Mouse (Mus musculus): ENCODE results near the gene Six5. TPM values are rescaled to one million over a fixed set of nuclear protein-coding genes. Genes with fewer than 3 reads are reported as not detected.
A peak's percentile ranks its signal among the peaks of the same experiment; 100 is the strongest.

Gene Six5
- 1.8 and 3.8 TPM in 2 replicates for total RNA-seq (2014; fragmentation: Nextera tagmentation)
- 2.6 and 3.6 TPM in 2 replicates for total RNA-seq (2017)
- polyA plus RNA-seq (2012), result 9.2 and 9.9 TPM in 2 replicates

- Histone ChIP-seq H3K36me3 (replicated peaks) (peaks cover 56% of the 10 kb centered on the region), H3K27me3 (ENCODE audit: insufficient read depth, low read length) (peaks cover 23% of the 10 kb centered on the region), H3K9me3 (replicated peaks) (no peaks in the 10 kb centered on the region), H3K4me1 (ENCODE audit: insufficient read depth, low read depth, low read length) (peaks cover 51% of the 10 kb centered on the region), H3K4me3 (ENCODE audit: low read depth, low read length) (peak within 1 kb of the TSS; percentile 75)
- TF ChIP-seq GATA2 (IDR thresholded peaks at IDR 0.05; ENCODE audit: borderline replicate concordance, low read depth, low read length) (no peak), POLR2AphosphoS5 (IDR thresholded peaks at IDR 0.05; ENCODE audit: insufficient replicate concordance, low read depth, low read length) (no peak), TAL1 (conservative IDR thresholded peaks at IDR 0.05; ENCODE audit: low read depth, low read length) (no peak), GATA1 (IDR thresholded peaks at IDR 0.05; ENCODE audit: borderline replicate concordance, low read length) (no peak)
- no peak for ATAC-seq (ENCODE audit: extremely low read depth, insufficient number of reproducible peaks, low FRiP score, poor library complexity, severe bottlenecking)
- no peak for DNase-seq (ENCODE audit: low spot score)
Observed at GRCm38 (mm10) chr7:19094471-19094825, at the start of gene Six5. Six5 (plus strand) TSS chr7:19094594.

GRCm38 (mm10) chr7:19044616-19045015 is 49.8 kb upstream of the Six5 start:
- no peak for TF ChIP-seq TAL1 (conservative IDR thresholded peaks at IDR 0.05; ENCODE audit: low read depth, low read length)
- H3K27me3 ChIP-seq (ENCODE audit: insufficient read depth, low read length), result no peaks in the 10 kb centered on the region
- H3K4me1 ChIP-seq (ENCODE audit: insufficient read depth, low read depth, low read length), result no peaks in the 10 kb centered on the region
- no peak for ATAC-seq (ENCODE audit: extremely low read depth, insufficient number of reproducible peaks, low FRiP score, poor library complexity, severe bottlenecking)
- H3K9me3 ChIP-seq (replicated peaks), result no peaks in the 10 kb centered on the region
- no peak for DNase-seq (ENCODE audit: low spot score)
- peaks cover 99% of the 10 kb centered on the region for H3K36me3 ChIP-seq (replicated peaks)
- no peak overlapping the region for H3K4me3 ChIP-seq (ENCODE audit: low read depth, low read length)

- Histone ChIP-seq H3K4me1 (ENCODE audit: insufficient read depth, low read depth, low read length) (no peaks in the 10 kb centered on the region), H3K4me3 (ENCODE audit: low read depth, low read length) (no peak overlapping the region), H3K27me3 (ENCODE audit: insufficient read depth, low read length) (no peaks in the 10 kb centered on the region), H3K9me3 (replicated peaks) (no peaks in the 10 kb centered on the region), H3K36me3 (replicated peaks) (peaks cover 99% of the 10 kb centered on the region)
- DNase-seq (ENCODE audit: low spot score) (no peak), ATAC-seq (ENCODE audit: extremely low read depth, insufficient number of reproducible peaks, low FRiP score, poor library complexity, severe bottlenecking) (no peak)
- TF ChIP-seq GATA2 (IDR thresholded peaks at IDR 0.05; ENCODE audit: borderline replicate concordance, low read depth, low read length) (no peak), CTCF (IDR thresholded peaks at IDR 0.05; ENCODE audit: low read depth, low read length) (no peak), POLR2AphosphoS5 (IDR thresholded peaks at IDR 0.05; ENCODE audit: insufficient replicate concordance, low read depth, low read length) (no peak), GATA1 (IDR thresholded peaks at IDR 0.05; ENCODE audit: borderline replicate concordance, low read length) (no peak), TAL1 (conservative IDR thresholded peaks at IDR 0.05; ENCODE audit: low read depth, low read length) (no peak)
Observed at GRCm38 (mm10) chr7:19046286-19047069, 47.9 kb upstream of the Six5 start.

- no peak overlapping the region for H3K4me3 ChIP-seq (ENCODE audit: low read depth, low read length)
- no peaks in the 10 kb centered on the region for H3K4me1 ChIP-seq (ENCODE audit: insufficient read depth, low read depth, low read length)
- no peak for TF ChIP-seq POLR2AphosphoS5 (IDR thresholded peaks at IDR 0.05; ENCODE audit: insufficient replicate concordance, low read depth, low read length)
- ATAC-seq (ENCODE audit: extremely low read depth, insufficient number of reproducible peaks, low FRiP score, poor library complexity, severe bottlenecking) (no peak), DNase-seq (ENCODE audit: low spot score) (no peak)
- H3K36me3 ChIP-seq (replicated peaks), result peaks cover 99% of the 10 kb centered on the region
- H3K9me3 ChIP-seq (replicated peaks), result no peaks in the 10 kb centered on the region
- H3K27me3 ChIP-seq (ENCODE audit: insufficient read depth, low read length), result no peaks in the 10 kb centered on the region
Observed at GRCm38 (mm10) chr7:19048006-19048527, 46.3 kb upstream of the Six5 start.

- H3K4me1 ChIP-seq (ENCODE audit: insufficient read depth, low read depth, low read length), result no peaks in the 10 kb centered on the region
- H3K27me3 ChIP-seq (ENCODE audit: insufficient read depth, low read length), result no peaks in the 10 kb centered on the region
- H3K9me3 ChIP-seq (replicated peaks), result no peaks in the 10 kb centered on the region
- no peak for ATAC-seq (ENCODE audit: extremely low read depth, insufficient number of reproducible peaks, low FRiP score, poor library complexity, severe bottlenecking)
- no peak for DNase-seq (ENCODE audit: low spot score)
- TF ChIP-seq POLR2AphosphoS5 (IDR thresholded peaks at IDR 0.05; ENCODE audit: insufficient replicate concordance, low read depth, low read length), result no peak
- no peak for TF ChIP-seq GATA2 (IDR thresholded peaks at IDR 0.05; ENCODE audit: borderline replicate concordance, low read depth, low read length)
- no peak for TF ChIP-seq TAL1 (conservative IDR thresholded peaks at IDR 0.05; ENCODE audit: low read depth, low read length)
- TF ChIP-seq CTCF (IDR thresholded peaks at IDR 0.05; ENCODE audit: low read depth, low read length), result no peak
- no peak for TF ChIP-seq GATA1 (IDR thresholded peaks at IDR 0.05; ENCODE audit: borderline replicate concordance, low read length)
- no peak overlapping the region for H3K4me3 ChIP-seq (ENCODE audit: low read depth, low read length)
- peaks cover 100% of the 10 kb centered on the region for H3K36me3 ChIP-seq (replicated peaks)
Observed at GRCm38 (mm10) chr7:19049252-19049651, 45.1 kb upstream of the Six5 start.

- H3K27me3 ChIP-seq (ENCODE audit: insufficient read depth, low read length), result no peaks in the 10 kb centered on the region
- no peak for ATAC-seq (ENCODE audit: extremely low read depth, insufficient number of reproducible peaks, low FRiP score, poor library complexity, severe bottlenecking)
- no peaks in the 10 kb centered on the region for H3K9me3 ChIP-seq (replicated peaks)
- TF ChIP-seq POLR2AphosphoS5 (IDR thresholded peaks at IDR 0.05; ENCODE audit: insufficient replicate concordance, low read depth, low read length) (no peak), CTCF (IDR thresholded peaks at IDR 0.05; ENCODE audit: low read depth, low read length) (no peak), GATA1 (IDR thresholded peaks at IDR 0.05; ENCODE audit: borderline replicate concordance, low read length) (no peak), GATA2 (IDR thresholded peaks at IDR 0.05; ENCODE audit: borderline replicate concordance, low read depth, low read length) (no peak), TAL1 (conservative IDR thresholded peaks at IDR 0.05; ENCODE audit: low read depth, low read length) (no peak)
- H3K4me3 ChIP-seq (ENCODE audit: low read depth, low read length), result no peak overlapping the region
- H3K36me3 ChIP-seq (replicated peaks), result peaks cover 100% of the 10 kb centered on the region
- no peaks in the 10 kb centered on the region for H3K4me1 ChIP-seq (ENCODE audit: insufficient read depth, low read depth, low read length)
- no peak for DNase-seq (ENCODE audit: low spot score)
Observed at GRCm38 (mm10) chr7:19050172-19050571, 44.2 kb upstream of the Six5 start.

All from G1E (cell line).